Comparison of ENCODE assay signal across 27 mouse cellular contexts in the genomic region with DNA sequence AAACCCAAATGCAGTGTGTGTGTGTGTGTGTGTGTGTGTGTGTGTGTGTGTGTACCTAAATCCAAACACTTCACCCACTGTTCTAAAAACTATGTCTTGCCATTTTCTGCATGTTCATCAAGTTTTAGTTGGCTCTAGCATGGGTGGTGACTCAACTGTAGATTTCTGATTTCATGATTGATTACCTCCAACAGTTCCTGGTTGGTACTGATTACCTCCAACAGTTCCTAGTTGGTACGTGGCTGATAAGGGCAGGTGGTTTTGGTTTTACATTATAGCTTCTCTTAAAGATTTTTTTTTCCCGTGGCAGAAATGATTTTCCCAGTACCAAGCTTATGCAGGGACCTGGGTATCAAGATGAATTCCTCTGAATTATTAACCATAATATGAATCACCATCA.
"Had no signal": no experiment of that assay in that cellular context is flagged by ENCODE, and none has a peak within 500 bp of the region (broad histone marks: within the 10 kb centered on the region; RNA-seq: fewer than 3 reads in every experiment).

No protein-coding gene starts in this region.

- H3K27ac ChIP-seq: gastrocnemius, adult 2 months; heart, adult 2 months; heart, embryonic 13.5 days; heart, embryonic 15.5 days; hindbrain, embryonic 13.5 days; hindbrain, embryonic 15.5 days; hindbrain, postnatal 0 days; kidney, embryonic 15.5 days; kidney, postnatal 0 days; limb, embryonic 13.5 days; limb, embryonic 15.5 days; liver, embryonic 13.5 days had no signal

- H3K9ac ChIP-seq: heart, embryonic 13.5 days; heart, embryonic 15.5 days; hindbrain, embryonic 13.5 days; hindbrain, embryonic 15.5 days; kidney, embryonic 15.5 days; limb, embryonic 13.5 days; limb, embryonic 15.5 days; liver, embryonic 13.5 days had no signal

- H3K9me3 ChIP-seq: heart, embryonic 13.5 days; heart, embryonic 15.5 days; hindbrain, embryonic 13.5 days; hindbrain, embryonic 15.5 days; kidney, embryonic 15.5 days; limb, embryonic 13.5 days; limb, embryonic 15.5 days; liver, embryonic 13.5 days had no signal

- H3K36me3 ChIP-seq: kidney, embryonic 15.5 days; limb, embryonic 15.5 days; liver, embryonic 13.5 days had no signal

- DNase-seq: gastrocnemius, adult 2 months; gastrocnemius, postnatal 10 days; gastrocnemius, postnatal 25 days; heart, adult 11 months; heart, adult 2 months; heart, postnatal 14 days; heart, postnatal 36 days; kidney, adult 11 months; kidney, adult 2 months; kidney, adult 9 months; kidney, postnatal 14 days; kidney, postnatal 36 days; layer of hippocampus, adult 9-11 months; layer of hippocampus, postnatal 36 days; left cerebral cortex, postnatal 4 days; liver, embryonic 13.5 days had no signal

- H3K27me3 ChIP-seq: heart, embryonic 13.5 days; heart, embryonic 15.5 days; hindbrain, embryonic 13.5 days; hindbrain, embryonic 15.5 days; kidney, embryonic 15.5 days; liver, embryonic 13.5 days had no signal

- ATAC-seq: hindbrain, postnatal 0 days; intestine, embryonic 16.5 days had no signal

- H3K4me3 ChIP-seq: gastrocnemius, adult 2 months; heart, adult 2 months; heart, embryonic 13.5 days; heart, embryonic 15.5 days; hindbrain, embryonic 13.5 days; hindbrain, embryonic 15.5 days; kidney, embryonic 15.5 days; limb, embryonic 13.5 days; limb, embryonic 15.5 days; liver, embryonic 13.5 days had no signal

- H3K4me1 ChIP-seq: hindbrain, embryonic 13.5 days; hindbrain, embryonic 15.5 days; kidney, embryonic 15.5 days; liver, embryonic 13.5 days had no signal

- H3K4me2 ChIP-seq: heart, embryonic 11.5 days; heart, embryonic 13.5 days; heart, embryonic 15.5 days; hindbrain, embryonic 13.5 days; hindbrain, embryonic 15.5 days; kidney, embryonic 15.5 days; limb, embryonic 13.5 days; limb, embryonic 15.5 days; liver, embryonic 13.5 days had no signal
